Mouse (Mus musculus) heart, embryonic 16.5 days (tissue): Measurements from ENCODE around the gene P3h3. TPM values are rescaled to one million over a fixed set of nuclear protein-coding genes. Genes with fewer than 3 reads are reported as not detected.

ENCODE experiments used
- ATAC-seq: fragments of 200-750 bp; cut with Nextera tagmentation; replicated peaks from 2 replicates; pipeline ENCODE4 v1.8.0; 2017; ENCODE audit warnings: moderate number of reproducible peaks; ENCODE audit not compliant: insufficient read depth, low FRiP score; ENCODE audit errors: extremely low read depth
- H3K27ac ChIP-seq: fragments of 300-500 bp; sonication (generic); 2 replicates; pipeline ENCODE4 v1.5.1; 2014; ENCODE audit warnings: mild to moderate bottlenecking, low read length, control low read depth, moderate library complexity
- H3K27me3 ChIP-seq: fragments of 300-500 bp; sonication (generic); 2 replicates; pipeline ENCODE4 v1.6.1; 2014; ENCODE audit warnings: low read length, mixed read lengths; ENCODE audit not compliant: control insufficient read depth, insufficient read depth
- H3K36me3 ChIP-seq: fragments of 300-500 bp; sonication (generic); 2 replicates; pipeline ENCODE4 v1.6.1; 2014; ENCODE audit not compliant: control insufficient read depth, insufficient read depth
- H3K4me1 ChIP-seq: fragments of 300-500 bp; sonication (generic); 2 replicates; pipeline ENCODE4 v1.6.1; 2014; ENCODE audit warnings: low read length, mixed read lengths; ENCODE audit not compliant: control insufficient read depth, insufficient read depth
- H3K4me2 ChIP-seq: fragments of 300-500 bp; sonication (generic); 2 replicates; pipeline ENCODE4 v1.6.1; 2014; ENCODE audit warnings: low read depth, mild to moderate bottlenecking, control low read depth, low read length
- H3K4me3 ChIP-seq: fragments of 300-500 bp; sonication (generic); 2 replicates; pipeline ENCODE4 v1.5.1; 2014; ENCODE audit warnings: mild to moderate bottlenecking, control low read depth, low read length
- H3K9ac ChIP-seq: fragments of 300-500 bp; sonication (generic); 2 replicates; pipeline ENCODE4 v1.6.1; 2014; ENCODE audit warnings: low read length, control low read depth
- H3K9me3 ChIP-seq: fragments of 300-500 bp; sonication (generic); replicated peaks from 2 replicates; pipeline ENCODE4 v1.6.1; 2016; ENCODE audit warnings: low read length; ENCODE audit not compliant: control insufficient read depth
- WGBS: fragments of 180-500 bp; shearing (Covaris S2); extraction: QIAGEN DNeasy Blood & Tissue Kit; methylation state at CpG from one replicate; pipeline ENCODE4 v1.1.7; 2014; 5-methylcytosine and 5-hydroxymethylcytosine counted together
- polyA plus RNA-seq: library from polyadenylated mRNA; unstranded; fragments of >200 nt; fragmentation: Nextera tagmentation; extraction: Ambion mirVana; gene quantifications from 2 replicates; pipeline ENCODE4 v1.2.1, GENCODE M21; 2015

The P3h3 gene
- polyA plus RNA-seq, 1 experiment from 2014 or later: 12.3 TPM

GRCm38 (mm10) chr6:124860511-124860910 lies 3.0 kb upstream of the P3h3 start:
- H3K9me3 ChIP-seq: no peaks in the 10 kb centered on the region
- no peak overlapping the region for H3K4me2 ChIP-seq
- peaks cover 30% of the 10 kb centered on the region for H3K27me3 ChIP-seq
- peaks cover 29% of the 10 kb centered on the region for H3K4me1 ChIP-seq
- WGBS: 82% methylated on average over 9 of the region's 9 CpGs
- no peak for ATAC-seq
- no peak overlapping the region for H3K9ac ChIP-seq
- H3K27ac ChIP-seq: no peak overlapping the region
- H3K36me3 ChIP-seq: no peaks in the 10 kb centered on the region
- no peak overlapping the region for H3K4me3 ChIP-seq

- Histone ChIP-seq H3K27me3 (peaks cover 27% of the 10 kb centered on the region), H3K4me3 (no peak overlapping the region), H3K9me3 (no peaks in the 10 kb centered on the region), H3K9ac (peak overlapping the region; percentile 47; the same call in 1 of the 2 replicates), H3K36me3 (no peaks in the 10 kb centered on the region), H3K4me2 (0 out of 2 replicates have a peak overlapping the region, but pooled peaks have one; percentile 26), H3K4me1 (peaks cover 32% of the 10 kb centered on the region), H3K27ac (no peak overlapping the region)
- WGBS: 7% methylated on average over 12 of the region's 12 CpGs
- ATAC-seq: no peak
These were observed 2.2 kb upstream of the P3h3 start for GRCm38 (mm10) chr6:124859725-124860124.

- Histone ChIP-seq H3K4me1 (peaks cover 32% of the 10 kb centered on the region), H3K27ac (no peak overlapping the region), H3K9ac (no peak overlapping the region; the same call in 1 of the 2 replicates), H3K4me2 (no peak overlapping the region; the same call in 1 of the 2 replicates), H3K27me3 (peaks cover 22% of the 10 kb centered on the region), H3K9me3 (no peaks in the 10 kb centered on the region), H3K36me3 (no peaks in the 10 kb centered on the region), H3K4me3 (no peak overlapping the region; the same call in 1 of the 2 replicates)
- ATAC-seq: no peak
- WGBS: 70% methylated on average over 28 of the region's 28 CpGs
These were observed 1.2 kb upstream of the P3h3 start for GRCm38 (mm10) chr6:124858561-124859318.

GRCm38 (mm10) chr6:124857840-124858530 lies 433 bp upstream of the P3h3 start:
- 30% methylated on average over 26 of the region's 26 CpGs for WGBS
- no peak for ATAC-seq
- Histone ChIP-seq H3K9me3 (no peaks in the 10 kb centered on the region), H3K27ac (peak overlapping the region; percentile 32; the same call in 1 of the 2 replicates), H3K4me3 (peak overlapping the region; percentile 65), H3K4me1 (peaks cover 28% of the 10 kb centered on the region), H3K36me3 (no peaks in the 10 kb centered on the region), H3K4me2 (peak overlapping the region; percentile 91), H3K27me3 (peaks cover 22% of the 10 kb centered on the region), H3K9ac (peak overlapping the region; percentile 91)

GRCm38 (mm10) chr6:124856321-124856720 lies 1.2 kb downstream of the P3h3 start:
- H3K9ac ChIP-seq: peak overlapping the region; percentile 91
- peak overlapping the region; percentile 66; the same call in 1 of the 2 replicates for H3K27ac ChIP-seq
- peaks cover 19% of the 10 kb centered on the region for H3K4me1 ChIP-seq
- ATAC-seq: no peak
- H3K9me3 ChIP-seq: no peaks in the 10 kb centered on the region
- WGBS: 12% methylated on average over 12 of the region's 14 CpGs
- no peaks in the 10 kb centered on the region for H3K36me3 ChIP-seq
- peak overlapping the region; percentile 91 for H3K4me2 ChIP-seq
- H3K4me3 ChIP-seq: peak overlapping the region; percentile 65
- H3K27me3 ChIP-seq: peaks cover 22% of the 10 kb centered on the region

- no peak overlapping the region for H3K27ac ChIP-seq
- peaks cover 19% of the 10 kb centered on the region for H3K4me1 ChIP-seq
- 0 out of 2 replicates have a peak overlapping the region, but pooled peaks have one; percentile 9 for H3K9ac ChIP-seq
- no peak overlapping the region for H3K4me3 ChIP-seq
- H3K9me3 ChIP-seq: no peaks in the 10 kb centered on the region
- WGBS: 57% methylated on average over 12 of the region's 12 CpGs
- no peak overlapping the region for H3K4me2 ChIP-seq
- H3K27me3 ChIP-seq: peaks cover 17% of the 10 kb centered on the region
- H3K36me3 ChIP-seq: no peaks in the 10 kb centered on the region
- ATAC-seq: no peak
These were observed 2.9 kb downstream of the P3h3 start for GRCm38 (mm10) chr6:124854647-124855046.

- no peak overlapping the region for H3K4me2 ChIP-seq
- WGBS: 47% methylated on average over 8 of the region's 8 CpGs
These were observed 7.0 kb downstream of the P3h3 start for GRCm38 (mm10) chr6:124850535-124850934.

GRCm38 (mm10) chr6:124847305-124847704 lies 10.2 kb downstream of the P3h3 start:
- Histone ChIP-seq H3K9me3 (no peaks in the 10 kb centered on the region), H3K4me2 (no peak overlapping the region), H3K4me1 (peaks cover 3% of the 10 kb centered on the region; the same call in 1 of the 2 replicates), H3K27ac (no peak overlapping the region), H3K9ac (no peak overlapping the region), H3K27me3 (no peaks in the 10 kb centered on the region), H3K4me3 (no peak overlapping the region), H3K36me3 (peaks cover 8% of the 10 kb centered on the region; the same call in 1 of the 2 replicates)
- WGBS: 9% methylated on average over 9 of the region's 9 CpGs
- peak; percentile 79 for ATAC-seq

More at GRCm38 (mm10) chr6:124850535-124850934, 7.0 kb downstream of the P3h3 start:
- peaks cover 10% of the 10 kb centered on the region; the same call in 1 of the 2 replicates for H3K4me1 ChIP-seq
- H3K9ac ChIP-seq: no peak overlapping the region
- no peaks in the 10 kb centered on the region for H3K27me3 ChIP-seq
- no peak for ATAC-seq
- H3K9me3 ChIP-seq: no peaks in the 10 kb centered on the region
- no peak overlapping the region for H3K27ac ChIP-seq
- H3K4me3 ChIP-seq: no peak overlapping the region
- no peaks in the 10 kb centered on the region for H3K36me3 ChIP-seq
